Mouse (Mus musculus): ENCODE measurements around the gene Cda. TPM values are rescaled to one million over a fixed set of nuclear protein-coding genes. Genes with fewer than 3 reads are reported as not detected.

The Cda gene
- total and polyA plus RNA-seq, 3 experiments = 12.4 to 26.1 TPM; not detected in 1

GRCm38 (mm10) chr4:138353438-138354171 is 14.2 kb downstream of the Cda start:
- Histone ChIP-seq H3K27me3 (ENCODE audit: control insufficient read depth in 1 of 2, insufficient read depth in 2 of 2, low read length in 2 of 2) (no peaks in the 10 kb centered on the region), H3K4me1 (ENCODE audit: control insufficient read depth in 1 of 2, insufficient read depth in 2 of 2, low read length in 2 of 2) (peaks cover 3 to 25% of the 10 kb centered on the region in 2 experiments), H3K9me3 (replicated peaks; ENCODE audit: insufficient read depth, low read length) (no peaks in the 10 kb centered on the region), H3K36me3 (ENCODE audit: control insufficient read depth in 1 of 2, insufficient read depth in 2 of 2, low read length in 2 of 2) (peaks cover 0 to 12% of the 10 kb centered on the region in 2 experiments; a peak in 2 of 4 replicates), H3K9ac (ENCODE audit: control insufficient read depth, low read depth, low read length, poor library complexity, severe bottlenecking) (no peak overlapping the region), H3K27ac (ENCODE audit: control insufficient read depth, low read depth, low read length) (no peak overlapping the region; the same call in 1 of the 2 replicates), H3K4me3 (ENCODE audit: control insufficient read depth in 1 of 2, insufficient read depth in 1 of 2, low read depth in 2 of 2, low read length in 2 of 2) (no peak overlapping the region), H3K79me2 (ENCODE audit: control insufficient read depth, insufficient read depth, low read length, poor library complexity) (no peaks in the 10 kb centered on the region)
- TF ChIP-seq USF2 (IDR thresholded peaks at IDR 0.05; ENCODE audit: borderline replicate concordance in 1 of 2, insufficient read depth in 1 of 2, low read depth in 1 of 2, low read length in 2 of 2) (no peak), MXI1 (IDR thresholded peaks at IDR 0.05; ENCODE audit: low read depth, low read length) (peak; percentile 60), ELF1 (IDR thresholded peaks at IDR 0.05; ENCODE audit: low read depth, low read length) (no peak), CHD2 (IDR thresholded peaks at IDR 0.05; ENCODE audit: low read length) (no peak), MYC (IDR thresholded peaks at IDR 0.05; ENCODE audit: low read depth, low read length) (0 out of 2 replicates have a peak, but pooled peaks have one; percentile 40)
- DNase-seq (ENCODE audit: low read depth, low spot score) = peak; percentile 51

- TF ChIP-seq NELFE (IDR thresholded peaks at IDR 0.05; ENCODE audit: low read depth, low read length) (no peak), RCOR1 (IDR thresholded peaks at IDR 0.05; ENCODE audit: low read depth, low read length) (no peak), BHLHE40 (IDR thresholded peaks at IDR 0.05; ENCODE audit: borderline replicate concordance, low read depth, low read length) (no peak), ETS1 (IDR thresholded peaks at IDR 0.05; ENCODE audit: low read depth, low read length) (no peak), ZNF384 (IDR thresholded peaks at IDR 0.05; ENCODE audit: low read depth, low read length) (no peak), RAD21 (IDR thresholded peaks at IDR 0.05; ENCODE audit: low read depth, low read length) (no peak), MYB (IDR thresholded peaks at IDR 0.05; ENCODE audit: low read depth, low read length) (no peak), POLR2AphosphoS2 (IDR thresholded peaks at IDR 0.05; ENCODE audit: low read length) (no peak), JUND (IDR thresholded peaks at IDR 0.05; ENCODE audit: low read depth, low read length) (no peak)
- Histone ChIP-seq H3K79me2 (ENCODE audit: control insufficient read depth, insufficient read depth, low read length, poor library complexity) (no peaks in the 10 kb centered on the region), H3K27ac (ENCODE audit: control insufficient read depth, low read depth, low read length) (no peak overlapping the region), H3K9ac (ENCODE audit: control insufficient read depth, low read depth, low read length, poor library complexity, severe bottlenecking) (no peak overlapping the region), H3K4me3 (ENCODE audit: control insufficient read depth in 1 of 2, insufficient read depth in 1 of 2, low read depth in 2 of 2, low read length in 2 of 2) (no peak overlapping the region), H3K36me3 (ENCODE audit: control insufficient read depth in 1 of 2, insufficient read depth in 2 of 2, low read length in 2 of 2) (peaks cover 0 to 12% of the 10 kb centered on the region in 2 experiments; a peak in 2 of 4 replicates), H3K4me1 (ENCODE audit: control insufficient read depth in 1 of 2, insufficient read depth in 2 of 2, low read length in 2 of 2) (peaks cover 3 to 25% of the 10 kb centered on the region in 2 experiments), H3K9me3 (replicated peaks; ENCODE audit: insufficient read depth, low read length) (no peaks in the 10 kb centered on the region), H3K27me3 (ENCODE audit: control insufficient read depth in 1 of 2, insufficient read depth in 2 of 2, low read length in 2 of 2) (no peaks in the 10 kb centered on the region)
- DNase-seq (ENCODE audit: low read depth, low spot score) = no peak
Observed at GRCm38 (mm10) chr4:138352692-138353091, 15.1 kb downstream of the Cda start.

All from MEL (cell line).